Mouse (Mus musculus): Measurements from ENCODE around the gene Tmprss2.
"Not testable (repeated sequence)": the region's sequence is repeated elsewhere in the genome, so short reads cannot be mapped to it uniquely, and the experiment has no call there.

Tmprss2 gene

GRCm38 (mm10) chr16:97591512-97591911, 19.5 kb downstream of the Tmprss2 start:
- no peak for DNase-seq (ENCODE audit: low read depth, low spot score)

DNA sequence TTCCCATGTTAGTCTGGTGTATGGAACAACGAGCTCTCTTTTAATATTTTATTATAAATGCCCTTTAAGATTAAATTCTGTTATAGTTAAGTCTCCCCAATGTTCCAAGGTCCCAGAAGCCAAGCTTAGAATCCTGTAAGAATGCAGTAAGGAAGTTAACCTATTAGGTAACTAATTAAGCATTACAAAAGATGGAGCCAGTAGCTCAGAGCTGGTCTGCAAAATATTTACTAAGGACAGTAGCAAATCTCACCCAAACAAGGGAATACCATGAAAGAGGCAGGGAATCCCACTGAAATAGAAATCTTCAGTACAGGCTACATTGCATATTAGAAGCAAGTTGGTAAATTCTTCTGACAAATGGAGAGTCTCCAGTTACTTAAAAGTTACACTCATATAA, 28.1 kb downstream of the Tmprss2 start:
- not testable (repeated sequence) for DNase-seq (ENCODE audit: low read depth, low spot score)

DNA sequence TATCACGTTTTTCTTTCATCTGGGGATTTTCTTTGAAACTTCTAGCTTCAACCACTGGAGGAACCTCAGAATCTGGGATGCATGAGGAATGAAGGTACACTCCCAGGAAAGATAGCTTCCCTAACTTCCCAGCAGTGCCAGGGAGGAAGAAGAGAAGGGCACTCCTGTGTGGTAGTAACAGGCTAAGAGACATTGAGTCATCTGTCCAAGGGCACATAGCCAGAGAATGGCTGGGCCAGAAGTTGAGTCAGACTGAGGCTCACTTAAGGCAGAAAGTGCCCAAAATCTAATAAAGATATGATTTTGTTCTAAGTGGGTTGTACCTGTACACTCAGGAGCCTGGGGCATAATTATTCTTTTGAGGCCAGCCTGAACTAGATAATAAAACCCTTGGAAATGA, 41.6 kb downstream of the Tmprss2 start:
- DNase-seq (ENCODE audit: low read depth, low spot score), result no peak

GRCm38 (mm10) chr16:97568662-97569061, 42.3 kb downstream of the Tmprss2 start:
- DNase-seq (ENCODE audit: low read depth, low spot score), result peak; percentile 17

GRCm38 (mm10) chr16:97544340-97544739, 66.7 kb downstream of the Tmprss2 start:
- DNase-seq (ENCODE audit: low read depth, low spot score), result no peak

DNA sequence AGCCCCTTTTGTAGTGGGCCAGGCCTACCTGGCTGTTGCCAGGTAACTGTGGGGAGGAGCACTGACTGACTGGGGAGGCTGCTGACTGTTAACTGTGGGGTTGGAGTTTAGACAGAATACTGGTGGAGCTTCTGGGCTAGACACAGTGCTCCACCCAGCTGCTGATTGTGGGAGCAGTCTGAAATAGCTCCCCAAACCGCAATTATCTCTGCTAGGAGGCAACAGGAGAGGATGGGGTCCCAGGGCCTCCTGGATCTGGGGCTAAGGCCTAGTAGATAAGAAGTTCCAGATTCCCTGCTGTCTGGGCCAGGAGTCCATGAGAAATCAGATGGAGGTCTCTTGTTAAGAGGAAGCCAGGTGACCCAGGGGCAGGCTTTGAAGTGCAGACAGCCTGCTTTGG, 74.1 kb downstream of the Tmprss2 start:
- no peak for DNase-seq (ENCODE audit: low read depth, low spot score)

DNA sequence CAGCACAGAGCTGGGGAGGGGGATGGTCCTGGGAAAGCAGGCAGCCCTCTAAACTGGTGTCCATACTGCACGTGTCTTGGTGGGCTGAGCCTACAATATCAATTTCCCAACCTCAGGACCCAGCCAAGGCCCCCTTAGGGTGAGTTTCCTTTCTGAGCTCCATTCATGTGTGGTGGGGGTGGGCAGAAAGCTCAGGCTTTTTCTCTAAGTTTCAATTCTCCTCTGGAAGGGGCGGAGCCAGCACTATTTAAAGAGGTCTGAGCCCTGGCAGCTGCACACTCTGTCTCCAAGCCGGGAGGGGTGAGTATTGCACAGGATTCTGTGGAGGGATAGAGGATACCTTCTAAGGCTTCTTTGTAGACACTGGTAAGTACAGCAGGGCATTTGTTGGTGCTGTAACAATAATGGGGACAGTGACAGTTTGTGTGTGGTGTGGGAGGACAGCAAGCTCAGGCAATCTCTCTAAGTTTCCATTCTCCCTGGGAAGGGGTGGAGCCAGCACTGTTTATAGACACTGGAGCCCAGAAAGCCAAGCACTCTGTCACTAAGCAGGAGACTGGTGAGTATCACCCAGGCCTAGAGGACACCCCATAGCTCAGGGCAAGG, 75.1 kb downstream of the Tmprss2 start:
- DNase-seq (ENCODE audit: low read depth, low spot score), result no peak

- DNase-seq (ENCODE audit: low read depth, low spot score), result peak; percentile 9
Observed at GRCm38 (mm10) chr16:97534876-97535461, 76.0 kb downstream of the Tmprss2 start.

- no peak for DNase-seq (ENCODE audit: low read depth, low spot score)
Observed at GRCm38 (mm10) chr16:97534448-97534847, 76.5 kb downstream of the Tmprss2 start.

- no peak for DNase-seq (ENCODE audit: low read depth, low spot score)
Observed at GRCm38 (mm10) chr16:97533751-97534150, 77.2 kb downstream of the Tmprss2 start.

DNA sequence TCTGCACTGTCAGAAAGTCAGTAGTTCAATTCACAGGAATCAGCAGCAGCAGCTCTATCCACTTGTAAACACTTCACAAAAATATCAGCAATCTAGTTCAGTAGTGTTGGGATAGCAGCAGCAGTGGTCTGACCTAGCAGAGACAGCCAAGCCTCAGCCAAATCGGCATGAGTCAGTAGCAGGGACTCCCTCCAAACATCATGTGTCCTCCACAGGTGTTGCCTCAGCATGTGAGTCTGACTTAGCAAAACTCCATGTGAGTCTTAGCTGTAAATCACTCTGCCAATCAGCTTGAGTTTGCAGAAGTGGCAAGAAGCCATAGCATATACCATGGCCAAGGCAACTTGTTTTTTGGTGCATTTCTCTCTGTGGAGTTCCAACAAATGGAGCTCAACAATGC, 77.9 kb downstream of the Tmprss2 start:
- DNase-seq (ENCODE audit: low read depth, low spot score), result no peak

DNA sequence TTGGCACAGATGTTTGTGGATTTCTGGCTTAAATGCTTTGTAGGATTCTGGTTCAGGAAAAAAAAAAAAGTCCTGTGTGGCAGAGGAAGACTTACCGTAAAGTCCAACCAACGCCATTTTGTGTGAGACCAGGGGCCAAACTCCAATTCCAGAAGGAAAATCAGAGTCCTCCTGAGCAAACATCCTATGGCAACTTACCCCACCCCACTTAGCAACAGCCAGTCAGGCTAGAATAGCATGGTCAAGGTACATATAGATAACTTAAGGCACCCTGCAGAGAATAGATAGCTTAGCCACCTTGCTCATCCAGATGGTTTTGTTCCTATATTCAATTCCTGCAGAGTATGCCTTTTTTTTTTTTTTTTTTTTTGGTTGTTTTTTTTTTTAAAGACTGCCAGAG, 81.8 kb downstream of the Tmprss2 start:
- DNase-seq (ENCODE audit: low read depth, low spot score), result no peak

GRCm38 (mm10) chr16:97523024-97523423, 88.0 kb downstream of the Tmprss2 start:
- DNase-seq (ENCODE audit: low read depth, low spot score), result peak; percentile 91

GRCm38 (mm10) chr16:97521983-97522382, 89.0 kb downstream of the Tmprss2 start:
- no peak for DNase-seq (ENCODE audit: low read depth, low spot score)

GRCm38 (mm10) chr16:97516341-97516740, 94.7 kb downstream of the Tmprss2 start:
- peak; percentile 29 for DNase-seq (ENCODE audit: low read depth, low spot score)

Data from ZHBTc4 (cell line).